In the genomic region with DNA sequence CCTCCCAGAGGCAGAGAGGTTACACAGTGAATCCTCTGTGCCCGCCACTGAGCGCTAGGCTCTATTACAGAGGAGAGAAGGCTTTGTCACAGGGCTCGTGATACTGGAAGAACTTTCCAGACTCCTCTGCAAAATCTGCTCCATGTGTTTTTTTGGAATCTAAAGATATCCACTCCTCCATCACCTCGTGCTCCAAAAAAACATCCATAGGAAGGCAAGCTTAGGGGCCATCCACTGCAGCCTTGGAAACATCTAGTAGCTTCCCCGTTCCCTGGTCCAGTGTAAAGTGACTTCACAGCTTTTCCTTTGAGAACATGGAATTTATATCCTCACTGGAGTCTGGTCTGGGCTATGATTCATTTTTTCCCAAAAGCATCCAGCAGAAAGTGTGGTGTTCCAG, we compare ENCODE assay signal across 12 mouse cellular contexts.
A peak's percentile ranks its signal among the peaks of the same experiment; 100 is the strongest.
DNase-seq lines count a peak whose midpoint lies in the region.
"Had no signal": no experiment of that assay in that cellular context is flagged by ENCODE, and none has a peak within 500 bp of the region (broad histone marks: within the 10 kb centered on the region; RNA-seq: fewer than 3 reads in every experiment).

No protein-coding gene starts in this region.

- intact Hi-C loops in heart, postnatal 14 days (cut with DNase I), result no loop called here
- intact Hi-C loops in left cerebral cortex, postnatal 14 days (cut with DNase I), result no loop called here

- DNase-seq in heart, adult 11 months, result peak; percentile 14
- no peak for DNase-seq in heart, postnatal 14 days
- DNase-seq in layer of hippocampus, adult 9-10 months (ENCODE audit: low spot score), result peak; percentile 2
- DNase-seq in left cerebral cortex, postnatal 14 days (ENCODE audit: low spot score in 2 of 2), result peak; percentile 41 to 74
- peak; percentile 82 for DNase-seq in telencephalon, adult 2 months (ENCODE audit: low read depth, low spot score)
- DNase-seq in testis, postnatal 14 days (ENCODE audit: low spot score), result no peak
- no peak for DNase-seq in heart, adult 8-10 months (ENCODE audit: low spot score)
- no peak for DNase-seq in gastrocnemius, postnatal 4 days (ENCODE audit: low spot score in 2 of 2)
- DNase-seq: cerebellum, postnatal 36 days; heart, adult 2 months; lung, postnatal 14 days; thymus, adult 2 months had no signal

Comparison
In these comparisons a context has a peak if more than half of its experiments do, and no peak if none do; other contexts are left out.
1. DNase-seq: peak in heart, adult 11 months (single experiment), layer of hippocampus, adult 9-10 months (single experiment), left cerebral cortex, postnatal 14 days (2 of 2) and telencephalon, adult 2 months (single experiment); none in heart, postnatal 14 days (0 of 2), testis, postnatal 14 days (single experiment), heart, adult 8-10 months (single experiment) and gastrocnemius, postnatal 4 days (0 of 2).